Mouse (Mus musculus) CH12.LX (cell line): ENCODE data around the gene Krt23. TPM values are rescaled to one million over a fixed set of nuclear protein-coding genes. Genes with fewer than 3 reads are reported as not detected.

Source experiments
- DNase-seq: peaks from one replicate; pipeline ENCODE4 v3.0.0-alpha.2; 2013; ENCODE audit errors: extremely low read depth
- H3K27ac ChIP-seq: 2 replicates; pipeline ENCODE4 v1.5.1; 2012; ENCODE audit warnings: low read depth, mild to moderate bottlenecking, control low read depth, moderate library complexity; ENCODE audit not compliant: insufficient read depth
- H3K27me3 ChIP-seq: replicated peaks from 2 replicates; pipeline ENCODE3; 2012; ENCODE audit warnings: inconsistent platforms
- H3K36me3 ChIP-seq, 2 experiments: replicated peaks in 1 of 2; 2 replicates each; pipeline versions ENCODE3 to v1.6.1; 2012; ENCODE audit warnings: inconsistent platforms in 1 of 2, low read length in 1 of 2, mild to moderate bottlenecking in 1 of 2, mixed read lengths in 1 of 2, moderate library complexity in 1 of 2; ENCODE audit not compliant: control insufficient read depth in 1 of 2, insufficient read depth in 1 of 2
- H3K4me1 ChIP-seq, 2 experiments: 2 replicates each; pipeline ENCODE4 v1.6.1; 2012; ENCODE audit warnings: inconsistent platforms in 1 of 2, moderate library complexity in 1 of 2; ENCODE audit not compliant: insufficient read depth in 2 of 2, control insufficient read depth in 1 of 2
- H3K4me2 ChIP-seq: 2 replicates; pipeline ENCODE4 v1.6.1; 2012; ENCODE audit warnings: low read depth, mild to moderate bottlenecking, control low read depth; ENCODE audit not compliant: poor library complexity, insufficient read depth, severe bottlenecking
- H3K4me3 ChIP-seq, 3 experiments: fragments of 150-350 bp in 1 of 3; sonication (generic) in 1 of 3; replicated peaks in 1 of 3; 2 replicates each; pipeline versions ENCODE3 to v1.5.1; 2011 to 2012; ENCODE audit warnings: low read depth in 2 of 3, low read length in 2 of 3, mild to moderate bottlenecking in 2 of 3, moderate library complexity in 2 of 3, control low read depth in 1 of 3, improper control_type of control experiment in 1 of 3, inconsistent platforms in 1 of 3, mixed read lengths in 1 of 3; ENCODE audit not compliant: poor library complexity in 1 of 3
- H3K79me2 ChIP-seq: replicated peaks from 2 replicates; pipeline ENCODE4 v1.6.1; 2012; ENCODE audit warnings: mild to moderate bottlenecking, moderate library complexity; ENCODE audit not compliant: control insufficient read depth, poor library complexity, insufficient read depth, severe bottlenecking; ENCODE audit errors: extremely low read depth
- H3K9ac ChIP-seq: 2 replicates; pipeline ENCODE4 v1.6.1; 2012; ENCODE audit warnings: low read depth, mild to moderate bottlenecking, control low read depth, moderate library complexity; ENCODE audit not compliant: insufficient read depth
- H3K9me3 ChIP-seq: replicated peaks from 2 replicates; pipeline ENCODE3; 2012; ENCODE audit warnings: low read length, inconsistent platforms, mixed read lengths
- CTCF ChIP-seq, 2 experiments: IDR thresholded peaks in 1 of 2; conservative IDR thresholded peaks in 1 of 2; 2 replicates each; pipeline ENCODE4 v1.5.1; 2011 to 2012; ENCODE audit warnings: low read depth in 2 of 2, low read length in 2 of 2, improper control_type of control experiment in 1 of 2, inconsistent platforms in 1 of 2, mild to moderate bottlenecking in 1 of 2, moderate library complexity in 1 of 2
- E2F4 ChIP-seq: IDR thresholded peaks from 2 replicates; pipeline ENCODE4 v1.6.1; 2011; ENCODE audit warnings: low read depth, low read length, improper control_type of control experiment; ENCODE audit not compliant: insufficient replicate concordance
- EP300 ChIP-seq: IDR thresholded peaks from 2 replicates; pipeline ENCODE4 v1.6.1; 2011; ENCODE audit warnings: low read length, improper control_type of control experiment
- GABPA ChIP-seq: IDR thresholded peaks from 2 replicates; pipeline ENCODE4 v1.6.1; 2012; ENCODE audit warnings: low read depth, low read length, improper control_type of control experiment, inconsistent platforms; ENCODE audit not compliant: insufficient replicate concordance
- HCFC1 ChIP-seq: IDR thresholded peaks from 2 replicates; pipeline ENCODE4 v1.6.1; 2012; ENCODE audit warnings: low read depth, mild to moderate bottlenecking, inconsistent platforms, low read length, improper control_type of control experiment
- IRF4 ChIP-seq: IDR thresholded peaks from 2 replicates; pipeline ENCODE4 v1.6.1; 2014; ENCODE audit warnings: low read depth, mild to moderate bottlenecking, inconsistent platforms, low read length, improper control_type of control experiment
- JUN ChIP-seq: IDR thresholded peaks from 2 replicates; pipeline ENCODE4 v1.6.1; 2011; ENCODE audit warnings: low read depth, mild to moderate bottlenecking, low read length, improper control_type of control experiment, moderate library complexity; ENCODE audit not compliant: insufficient read depth
- MAFK ChIP-seq: IDR thresholded peaks from 2 replicates; pipeline ENCODE4 v1.6.1; 2011; ENCODE audit warnings: low read length, improper control_type of control experiment; ENCODE audit not compliant: insufficient replicate concordance
- MEF2A ChIP-seq: IDR thresholded peaks from 2 replicates; pipeline ENCODE4 v1.6.1; 2014; ENCODE audit warnings: low read depth, mild to moderate bottlenecking, inconsistent platforms, low read length, improper control_type of control experiment, borderline replicate concordance
- MXI1 ChIP-seq: IDR thresholded peaks from 2 replicates; pipeline ENCODE4 v1.6.1; 2011; ENCODE audit warnings: mild to moderate bottlenecking, low read depth, low read length, improper control_type of control experiment
- MYC ChIP-seq: IDR thresholded peaks from 2 replicates; pipeline ENCODE4 v1.6.1; 2011; ENCODE audit warnings: low read depth, mild to moderate bottlenecking, improper control_type of control experiment, low read length
- NELFE ChIP-seq: IDR thresholded peaks from 2 replicates; pipeline ENCODE4 v1.6.1; 2011; ENCODE audit warnings: low read depth, low read length, improper control_type of control experiment
- NRF1 ChIP-seq: IDR thresholded peaks from 2 replicates; pipeline ENCODE4 v1.6.1; 2014; ENCODE audit warnings: low read depth, mild to moderate bottlenecking, inconsistent platforms, low read length, improper control_type of control experiment, moderate library complexity
- PAX5 ChIP-seq: IDR thresholded peaks from 2 replicates; pipeline ENCODE4 v1.6.1; 2012; ENCODE audit warnings: low read length, inconsistent platforms, mixed read lengths
- POLR2AphosphoS2 ChIP-seq: IDR thresholded peaks from 2 replicates; pipeline ENCODE4 v1.6.1; 2011; ENCODE audit warnings: low read depth, low read length, improper control_type of control experiment
- RAD21 ChIP-seq: IDR thresholded peaks from 2 replicates; pipeline ENCODE4 v1.6.1; 2011; ENCODE audit warnings: low read depth, mild to moderate bottlenecking, low read length, improper control_type of control experiment, moderate library complexity
- RCOR1 ChIP-seq: conservative IDR thresholded peaks from 2 replicates; pipeline ENCODE4 v1.6.1; 2012; ENCODE audit warnings: low read depth, mild to moderate bottlenecking, inconsistent platforms, low read length, improper control_type of control experiment
- SIN3A ChIP-seq: IDR thresholded peaks from 2 replicates; pipeline ENCODE4 v1.6.1; 2012; ENCODE audit warnings: low read length, improper control_type of control experiment, inconsistent platforms
- TBP ChIP-seq: conservative IDR thresholded peaks from 2 replicates; pipeline ENCODE4 v1.6.1; 2011; ENCODE audit warnings: low read depth, low read length, improper control_type of control experiment
- TCF12 ChIP-seq: IDR thresholded peaks from 2 replicates; pipeline ENCODE4 v1.6.1; 2014; ENCODE audit warnings: low read depth, mild to moderate bottlenecking, inconsistent platforms, low read length, improper control_type of control experiment
- UBTF ChIP-seq: IDR thresholded peaks from 2 replicates; pipeline ENCODE4 v1.6.1; 2012; ENCODE audit warnings: low read depth, mild to moderate bottlenecking, inconsistent platforms, low read length, improper control_type of control experiment, moderate library complexity
- USF1 ChIP-seq: IDR thresholded peaks from 2 replicates; pipeline ENCODE4 v1.6.1; 2014; ENCODE audit warnings: low read depth, mild to moderate bottlenecking, inconsistent platforms, low read length, improper control_type of control experiment
- USF2 ChIP-seq: conservative IDR thresholded peaks from 2 replicates; pipeline ENCODE4 v1.6.1; 2011; ENCODE audit warnings: low read depth, low read length, improper control_type of control experiment
- ZC3H11A ChIP-seq: IDR thresholded peaks from 2 replicates; pipeline ENCODE4 v1.6.1; 2012; ENCODE audit warnings: low read depth, mild to moderate bottlenecking, inconsistent platforms, low read length, improper control_type of control experiment
- ZKSCAN1 ChIP-seq: IDR thresholded peaks from 2 replicates; pipeline ENCODE4 v1.6.1; 2012; ENCODE audit warnings: low read depth, inconsistent platforms, low read length, improper control_type of control experiment, borderline replicate concordance
- ZMIZ1 ChIP-seq: IDR thresholded peaks from 2 replicates; pipeline ENCODE4 v1.6.1; 2012; ENCODE audit warnings: low read depth, mild to moderate bottlenecking, inconsistent platforms, low read length, improper control_type of control experiment
- ZNF384 ChIP-seq: IDR thresholded peaks from 2 replicates; pipeline ENCODE4 v1.6.1; 2012; ENCODE audit warnings: low read depth, low read length, improper control_type of control experiment, inconsistent platforms
- dilution Hi-C: fragments of 300-500 bp; cut with MboI; formaldehyde crosslinking; loops from 2 replicates; pipeline ENCODE4 v1.14.3; 2020; ENCODE audit warnings: low sequenced_read_pairs; ENCODE audit not compliant: extremely low pct_unique_long_range_greater_than_20kb, extremely low pct_ligation_motif_present
- in situ Hi-C: fragments of 300-500 bp; cut with MboI; formaldehyde crosslinking; loops from 3 replicates; pipeline ENCODE4 v1.14.3; 2019; ENCODE audit warnings: low sequenced_read_pairs, low pct_ligation_motif_present, low pct_unique_long_range_greater_than_20kb, mixed read lengths
- polyA plus RNA-seq: library from polyadenylated mRNA; unstranded; fragments of >175 nt; gene quantifications from 2 replicates; pipeline ENCODE4 v1.2.1, GENCODE M21; 2012; ENCODE audit warnings: low read depth; ENCODE audit not compliant: insufficient read length
- total RNA-seq, 2 experiments: library from RNA; depleted of rRNA; stranded (reverse); fragments of 300-350 nt in 1 of 2; fragments of >200 nt in 1 of 2; gene quantifications; 2 replicates each; pipeline ENCODE4 v1.2.3; 2012 to 2014

Krt23 gene
- total and polyA plus RNA-seq, 3 experiments = not detected

GRCm38 (mm10) chr11:99473433-99473832 lies 19.5 kb downstream of the Krt23 start:
- H3K4me3 ChIP-seq = no peak overlapping the region
- no peaks in the 10 kb centered on the region for H3K9me3 ChIP-seq
- dilution Hi-C loops (no loop called here), in situ Hi-C loops (no loop called here)
- no peak for DNase-seq
- no peak overlapping the region for H3K27ac ChIP-seq
- no peak for TF ChIP-seq ZMIZ1
- TF ChIP-seq NRF1 = no peak
- no peak for TF ChIP-seq IRF4
- TF ChIP-seq NELFE = no peak
- no peak for TF ChIP-seq USF1
- no peak for TF ChIP-seq UBTF
- TF ChIP-seq EP300 = no peak
- no peak for TF ChIP-seq MYC
- no peak for TF ChIP-seq ZC3H11A
- no peak for TF ChIP-seq CTCF (conservative IDR thresholded peaks at IDR 0.05 in 1 of 2, IDR thresholded peaks at IDR 0.05 in 1 of 2; ENCODE audit: low read depth in 2 of 2, low read length in 2 of 2)
- no peak for TF ChIP-seq SIN3A
- no peak for TF ChIP-seq ZKSCAN1
- TF ChIP-seq HCFC1 = no peak
- no peak for TF ChIP-seq RAD21
- TF ChIP-seq MAFK = no peak
- TF ChIP-seq ZNF384 = no peak
- TF ChIP-seq GABPA = no peak
- TF ChIP-seq TCF12 = no peak
- no peak for TF ChIP-seq E2F4
- no peak overlapping the region for H3K4me2 ChIP-seq
- no peaks in the 10 kb centered on the region for H3K4me1 ChIP-seq
- H3K9ac ChIP-seq = no peak overlapping the region
- H3K36me3 ChIP-seq = no peaks in the 10 kb centered on the region
- H3K27me3 ChIP-seq = peaks cover 89% of the 10 kb centered on the region
- no peaks in the 10 kb centered on the region for H3K79me2 ChIP-seq

- Histone ChIP-seq H3K4me2 (no peak overlapping the region), H3K9ac (no peak overlapping the region), H3K4me1 (no peaks in the 10 kb centered on the region)
- DNase-seq = no peak
- dilution Hi-C loops = no loop called here
- TF ChIP-seq RCOR1 = no peak
- TF ChIP-seq USF2 = no peak
- no peak for TF ChIP-seq IRF4
- TF ChIP-seq MEF2A = no peak
- TF ChIP-seq POLR2AphosphoS2 = no peak
- TF ChIP-seq CTCF (conservative IDR thresholded peaks at IDR 0.05 in 1 of 2, IDR thresholded peaks at IDR 0.05 in 1 of 2; ENCODE audit: low read depth in 2 of 2, low read length in 2 of 2) = no peak
- TF ChIP-seq MXI1 = no peak
- TF ChIP-seq RAD21 = no peak
- TF ChIP-seq SIN3A = no peak
- no peak for TF ChIP-seq NRF1
- TF ChIP-seq PAX5 = no peak
- no peak for TF ChIP-seq MYC
- TF ChIP-seq ZC3H11A = no peak
- no peak for TF ChIP-seq JUN
- TF ChIP-seq TBP = no peak
- TF ChIP-seq, all 38 proteins: peak for 0
- Histone ChIP-seq H3K79me2 (no peaks in the 10 kb centered on the region), H3K36me3 (no peaks in the 10 kb centered on the region), H3K27me3 (peaks cover 89% of the 10 kb centered on the region), H3K4me3 (no peak overlapping the region), H3K27ac (no peak overlapping the region), H3K9me3 (no peaks in the 10 kb centered on the region)
- in situ Hi-C loops = no loop called here
These were observed 20.5 kb downstream of the Krt23 start for GRCm38 (mm10) chr11:99472405-99472804.
